Mouse (Mus musculus) left cerebral cortex, adult 2 months (tissue): ENCODE results near the gene Itgad. TPM values are rescaled to one million over a fixed set of nuclear protein-coding genes. Genes with fewer than 3 reads are reported as not detected.

Source experiments
- DNase-seq, 2 experiments: peaks; one replicate each; pipeline ENCODE4 v3.0.0; 2021 to 2022; ENCODE audit warnings: low spot score in 2 of 2, mixed read lengths in 1 of 2; ENCODE audit errors: extremely low spot score in 1 of 2
- H3K27ac ChIP-seq: fragments of 200-600 bp; 2 replicates; pipeline ENCODE4 v1.8.1; 2022
- H3K4me3 ChIP-seq: fragments of 200-600 bp; 2 replicates; pipeline ENCODE4 v1.8.1; 2022
- CTCF ChIP-seq: fragments of 200-600 bp; IDR thresholded peaks from 2 replicates; pipeline ENCODE4 v1.8.1; 2022; ENCODE audit warnings: antibody characterized with exemption, mild to moderate bottlenecking, moderate library complexity
- intact Hi-C: fragments of 180-260 bp; cut with DNase I; formaldehyde crosslinking; loops from one replicate; pipeline ENCODE4 v1.15.1; 2025
- total RNA-seq, 2 experiments: library from RNA; stranded (reverse); gene quantifications; 2 replicates each; pipeline ENCODE4 v1.2.3; 2021

Gene Itgad
- total RNA-seq, 2 experiments from 2014 or later = not detected

- H3K4me3 ChIP-seq = no peak overlapping the region
- no peak for DNase-seq
- TF ChIP-seq CTCF = no peak
- no peak overlapping the region for H3K27ac ChIP-seq
- intact Hi-C loops = no loop called here
Measured at GRCm38 (mm10) chr7:128270431-128270850, 116.3 kb downstream of the Itgad start.

DNA sequence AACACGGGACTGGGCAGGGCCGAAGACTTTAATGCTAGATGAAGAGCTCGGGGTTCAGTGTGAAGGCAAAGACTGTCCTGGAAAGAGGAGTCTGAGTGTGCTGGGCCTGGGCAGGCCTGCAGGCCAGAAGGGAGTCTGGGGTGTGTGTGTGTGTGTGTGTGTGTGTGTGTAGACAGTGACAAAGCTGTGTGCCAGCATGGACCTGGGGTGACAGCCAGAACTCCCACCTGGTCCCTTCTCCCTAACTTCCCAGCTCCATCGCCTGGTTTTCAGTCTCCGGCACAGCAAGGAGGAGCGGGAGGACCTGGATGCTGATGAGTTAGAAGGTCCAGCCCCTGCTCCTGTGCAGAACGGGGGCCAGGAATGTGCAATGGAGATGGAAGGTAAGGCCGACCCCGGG is 117.3 kb downstream of the Itgad start:
- DNase-seq = no peak
- TF ChIP-seq CTCF = no peak
- Histone ChIP-seq H3K27ac (no peak overlapping the region), H3K4me3 (no peak overlapping the region)
- intact Hi-C loops = no loop called here

Other genes starting within 250 kb of the Itgad start
- 10 to 100 TPM; 34.7 to 35.4 TPM for gene Kat8, start 241.9 kb upstream of the Itgad start, total RNA-seq
- gene Prss8, start 224.3 kb upstream of the Itgad start, total RNA-seq = under 1 TPM; 0.26 to 0.38 TPM
- 1 to 10 TPM; 8.5 to 9.8 TPM for gene Prss36, start 207.7 kb upstream of the Itgad start, total RNA-seq
- 100 to 1,000 TPM; 299 to 305 TPM for gene Fus, start 186.9 kb upstream of the Itgad start, total RNA-seq
- 1 to 10 TPM; 1.5 to 3.7 TPM for gene Pycard, start 160.5 kb upstream of the Itgad start, total RNA-seq
- 1 to 10 TPM; 1.0 to 1.1 TPM for gene Trim72, start 150.4 kb upstream of the Itgad start, total RNA-seq
- gene Itgam, start 91.7 kb upstream of the Itgad start, total RNA-seq = 10 to 100 TPM in 1 of 2 experiments, 1 to 10 TPM in 1; 9.2 to 10.9 TPM
- gene Gm49368, start 91.7 kb upstream of the Itgad start, total RNA-seq = not detected
- under 1 TPM in 1 of 2 experiments, not detected in 1; 0.07 TPM for gene Itgax, start 24.8 kb upstream of the Itgad start, total RNA-seq
- gene Cox6a2, start 52.0 kb downstream of the Itgad start, total RNA-seq = 1 to 10 TPM; 7.5 to 9.8 TPM
- gene Armc5, start 83.0 kb downstream of the Itgad start, total RNA-seq = 10 to 100 TPM; 12.3 to 13.6 TPM
- 1 to 10 TPM; 3.3 to 4.2 TPM for gene 9130023H24Rik, start 83.7 kb downstream of the Itgad start, total RNA-seq
- 10 to 100 TPM; 18.9 to 22.2 TPM for gene Tgfb1i1, start 92.4 kb downstream of the Itgad start, total RNA-seq
- not detected for gene Slc5a2, start 111.3 kb downstream of the Itgad start, total RNA-seq
- 10 to 100 TPM; 27.5 to 27.7 TPM for gene BC017158, start 143.8 kb downstream of the Itgad start, total RNA-seq